Mouse (Mus musculus) erythroblast, embryonic 14.5 days (primary cell): ENCODE data around the gene Lrrc63. TPM values are rescaled to one million over a fixed set of nuclear protein-coding genes. Genes with fewer than 3 reads are reported as not detected.
A peak's percentile ranks its signal among the peaks of the same experiment; 100 is the strongest.

ENCODE experiments used
- H3K27me3 ChIP-seq: 2 replicates; pipeline ENCODE4 v1.6.1; 2012; ENCODE audit warnings: inconsistent platforms; ENCODE audit not compliant: control insufficient read depth
- H3K36me3 ChIP-seq: 2 replicates; pipeline ENCODE4 v1.6.1; 2012; ENCODE audit warnings: mild to moderate bottlenecking, inconsistent platforms; ENCODE audit not compliant: control insufficient read depth
- H3K4me1 ChIP-seq: 2 replicates; pipeline ENCODE4 v1.6.1; 2012; ENCODE audit warnings: inconsistent platforms; ENCODE audit not compliant: control insufficient read depth
- H3K4me3 ChIP-seq: replicated peaks from 2 replicates; pipeline ENCODE3; 2012; ENCODE audit warnings: moderate library complexity, mild to moderate bottlenecking, inconsistent platforms
- H3K9me3 ChIP-seq: 2 replicates; pipeline ENCODE4 v1.6.1; 2012; ENCODE audit warnings: low read length, inconsistent platforms, mixed read lengths; ENCODE audit not compliant: control insufficient read depth
- GATA1 ChIP-seq: IDR thresholded peaks from 2 replicates; pipeline ENCODE4 v1.6.1; 2012; ENCODE audit warnings: low read length, inconsistent platforms, mixed read lengths
- TAL1 ChIP-seq: IDR thresholded peaks from 3 replicates; pipeline ENCODE4 v1.6.1; 2012; ENCODE audit warnings: low read length, inconsistent platforms, mixed read lengths
- polyA plus RNA-seq: library from polyadenylated mRNA; stranded (reverse); fragments of >175 nt; gene quantifications from 2 replicates; pipeline ENCODE4 v1.2.3, GENCODE M21; 2012

Gene Lrrc63
- polyA plus RNA-seq, result not detected in 2 replicates

DNA sequence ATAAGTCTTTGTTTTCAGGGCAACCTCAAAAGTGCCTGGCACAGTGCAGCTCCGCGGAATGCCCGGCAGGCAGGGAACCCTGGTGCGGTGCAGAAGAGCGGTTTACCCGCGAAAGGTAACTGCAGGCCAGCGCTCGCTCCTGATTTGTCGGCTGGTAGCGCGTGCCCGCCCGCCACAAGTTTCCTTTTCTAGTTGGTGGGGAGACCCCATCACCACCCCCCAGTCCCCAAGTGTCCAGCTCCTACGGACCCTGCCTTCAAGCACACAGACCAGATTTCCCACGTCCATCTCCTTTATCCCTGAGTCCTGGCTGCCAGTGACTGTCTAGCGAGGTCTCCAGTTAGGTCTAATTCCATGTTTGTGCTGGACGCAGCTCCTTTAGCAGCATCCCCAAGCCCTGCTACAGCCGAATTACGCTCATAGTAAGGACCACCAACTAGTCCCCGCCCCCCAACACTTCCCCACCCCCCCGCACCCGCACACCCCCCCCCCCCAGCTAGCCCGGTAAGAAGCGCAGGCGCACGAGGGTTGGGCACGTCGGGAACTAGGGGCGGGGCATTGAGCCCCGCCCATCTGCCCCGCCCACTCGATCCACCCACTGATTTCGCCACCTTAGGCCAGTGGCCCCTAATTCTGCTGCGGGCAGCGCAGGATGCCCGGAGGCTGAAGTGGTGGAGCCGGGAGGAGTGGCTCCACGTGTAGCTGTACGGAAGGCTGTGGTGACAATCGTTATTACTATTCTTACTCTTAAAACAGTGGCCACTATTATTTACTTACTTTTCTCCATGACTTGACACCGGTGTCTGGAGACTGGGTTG, at the start of gene Lrrc63, which contains the start of gene Lcp1:
TSS of gene Lrrc63 (minus strand) at position 381 of the 818 bp plus-strand sequence.
TSS of gene Lcp1 (plus strand) at position 601 of the 818 bp plus-strand sequence.
- Histone ChIP-seq H3K36me3 (no peaks in the 10 kb centered on the region), H3K4me3 (peak within 1 kb of the TSS; percentile 66), H3K27me3 (peaks cover 68% of the 10 kb centered on the region), H3K9me3 (no peaks in the 10 kb centered on the region), H3K4me1 (peaks cover 26% of the 10 kb centered on the region)
- no peak for TF ChIP-seq TAL1

DNA sequence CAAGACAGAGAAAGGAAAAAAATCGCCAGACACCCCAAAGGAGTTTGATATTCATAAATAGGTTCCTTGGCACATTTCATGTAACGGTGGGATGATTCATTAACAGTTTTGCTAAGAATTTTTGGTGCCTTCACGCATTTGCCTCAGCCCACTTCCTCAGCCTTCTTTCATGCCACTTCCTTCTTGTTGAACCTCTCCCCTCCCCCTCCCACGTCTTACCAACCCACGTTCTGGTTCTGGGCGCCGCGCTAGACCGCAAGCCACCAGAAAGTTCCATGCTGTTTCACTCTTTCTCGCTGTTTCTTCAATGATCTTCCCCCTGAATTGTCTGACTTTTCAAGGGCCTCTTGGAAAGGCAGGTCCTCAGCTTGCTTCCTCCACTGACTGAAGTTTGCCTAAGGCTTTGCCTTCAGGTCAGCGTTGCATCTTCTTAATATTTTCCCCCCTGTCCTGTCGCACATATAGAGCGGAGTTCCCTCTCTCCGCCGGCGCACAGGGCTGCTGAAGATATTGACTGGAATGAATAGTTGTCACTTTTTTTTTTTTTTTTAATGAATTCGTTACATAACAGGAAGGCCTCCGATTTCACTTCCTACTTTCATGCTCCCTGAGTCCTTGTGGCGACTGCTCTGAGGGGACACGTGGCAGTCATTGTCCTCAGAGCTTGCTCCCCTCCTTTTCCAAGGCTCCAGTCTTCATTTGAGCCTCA, 48.7 kb upstream of the Lrrc63 start:
- Histone ChIP-seq H3K27me3 (no peaks in the 10 kb centered on the region), H3K9me3 (no peaks in the 10 kb centered on the region), H3K4me1 (peaks cover 37% of the 10 kb centered on the region), H3K4me3 (peak overlapping the region; percentile 74), H3K36me3 (no peaks in the 10 kb centered on the region)
- TF ChIP-seq GATA1, result no peak
- no peak for TF ChIP-seq TAL1

DNA sequence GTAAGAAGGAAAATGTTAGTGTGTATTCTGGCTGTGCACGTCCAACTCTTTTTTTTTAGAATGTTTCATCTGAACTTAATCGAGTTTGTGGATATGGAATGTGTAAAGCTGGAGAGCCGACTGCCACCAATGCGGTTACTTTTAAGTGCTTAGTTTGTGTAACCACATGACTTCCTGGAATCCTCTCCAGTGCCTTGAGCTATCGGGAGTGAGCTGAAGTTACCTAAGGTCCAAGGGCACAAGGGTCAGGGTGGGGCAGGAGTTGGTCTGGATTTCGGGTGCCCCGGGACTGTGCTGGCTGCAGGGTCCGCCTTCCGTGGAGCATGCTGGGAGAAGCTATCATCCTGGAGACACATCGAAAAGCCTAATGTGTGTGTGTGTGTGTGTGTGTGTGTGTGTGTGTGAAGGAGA, 48.1 kb upstream of the Lrrc63 start:
- peaks cover 33% of the 10 kb centered on the region for H3K4me1 ChIP-seq
- no peaks in the 10 kb centered on the region for H3K36me3 ChIP-seq
- H3K4me3 ChIP-seq, result peak overlapping the region; percentile 74
- H3K27me3 ChIP-seq, result no peaks in the 10 kb centered on the region
- no peak for TF ChIP-seq TAL1
- TF ChIP-seq GATA1, result no peak
- no peaks in the 10 kb centered on the region for H3K9me3 ChIP-seq

DNA sequence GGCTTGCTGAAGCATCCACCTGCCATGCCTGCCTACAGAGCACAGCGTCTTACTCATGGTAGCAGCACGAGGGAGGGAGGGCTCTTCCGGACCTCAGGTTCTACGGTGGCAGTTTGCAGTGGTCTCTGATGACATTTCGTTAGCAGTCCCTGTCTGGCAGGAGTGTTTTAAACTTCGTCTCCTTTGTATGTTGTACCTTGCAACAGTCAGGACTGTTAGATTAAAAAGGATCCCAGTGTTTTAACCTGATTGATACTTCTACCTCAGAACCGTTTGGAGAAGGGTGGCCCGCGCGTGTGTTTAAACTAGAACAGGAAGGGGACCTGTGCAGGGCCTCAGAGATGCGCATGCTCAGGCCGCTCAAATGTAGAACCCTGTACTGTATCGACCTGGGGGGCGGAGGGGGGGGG, 47.7 kb upstream of the Lrrc63 start:
- H3K4me1 ChIP-seq, result peaks cover 33% of the 10 kb centered on the region

DNA sequence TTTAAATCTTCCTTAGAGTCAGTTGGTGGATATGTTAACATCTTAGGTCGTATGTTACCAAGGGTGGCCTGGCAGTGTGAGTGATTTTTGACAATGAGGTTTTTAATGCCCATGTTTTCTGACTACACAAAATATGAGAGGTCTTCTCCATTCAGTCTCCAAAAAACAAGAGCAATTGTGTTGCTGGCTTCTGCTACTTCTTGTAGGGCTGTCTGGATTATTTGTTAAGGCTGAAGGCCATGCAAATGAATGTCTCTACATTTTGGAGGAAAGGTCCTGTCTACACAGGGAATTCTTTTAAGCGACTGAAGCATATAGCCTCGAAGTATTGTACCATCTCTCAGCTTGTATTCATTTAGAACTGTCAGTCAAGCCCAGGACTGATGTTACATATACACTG, 46.7 kb upstream of the Lrrc63 start:
- H3K4me1 ChIP-seq, result peaks cover 31% of the 10 kb centered on the region
- no peak overlapping the region for H3K4me3 ChIP-seq
- no peaks in the 10 kb centered on the region for H3K36me3 ChIP-seq

More for the DNA sequence above, 47.7 kb upstream of the Lrrc63 start:
- H3K27me3 ChIP-seq, result no peaks in the 10 kb centered on the region
- peak overlapping the region; percentile 74 for H3K4me3 ChIP-seq
- H3K9me3 ChIP-seq, result no peaks in the 10 kb centered on the region
- TF ChIP-seq GATA1 (no peak), TAL1 (no peak)
- H3K36me3 ChIP-seq, result no peaks in the 10 kb centered on the region

DNA sequence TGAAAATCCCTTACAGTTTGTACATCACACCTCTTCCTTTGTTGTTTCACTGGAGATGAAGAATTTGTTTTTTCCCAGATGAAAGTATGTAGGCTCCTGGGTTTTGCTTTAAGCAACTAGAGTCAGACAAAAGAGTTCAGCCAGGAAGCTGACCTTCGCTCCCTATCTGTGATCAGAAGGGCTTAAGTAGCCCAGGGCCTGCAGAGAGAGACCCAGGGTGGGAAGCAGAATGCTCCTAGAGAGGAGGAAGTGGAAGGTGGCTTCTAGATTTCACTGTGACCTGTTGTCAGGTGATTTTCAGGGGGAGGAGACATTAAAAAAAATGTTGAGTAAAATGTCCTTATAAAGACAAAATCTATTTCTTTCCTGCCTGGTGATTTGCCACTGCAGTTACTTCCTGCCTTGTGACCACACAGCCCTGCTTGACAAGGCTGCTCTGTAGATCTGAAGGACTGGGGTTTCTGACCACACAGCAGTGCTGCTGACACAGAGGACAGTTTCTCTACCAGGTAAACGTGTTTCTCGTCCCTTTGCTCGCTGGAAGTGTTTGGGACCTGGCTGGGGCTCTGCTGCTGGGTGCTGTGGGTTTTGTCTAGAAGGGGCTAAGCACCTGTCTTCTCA, 45.9 kb upstream of the Lrrc63 start:
- Histone ChIP-seq H3K27me3 (no peaks in the 10 kb centered on the region; the same call in none of the 2 replicates), H3K36me3 (no peaks in the 10 kb centered on the region), H3K4me1 (peaks cover 31% of the 10 kb centered on the region), H3K4me3 (no peak overlapping the region), H3K9me3 (no peaks in the 10 kb centered on the region)
- no peak for TF ChIP-seq TAL1
- TF ChIP-seq GATA1, result no peak

More for the DNA sequence above, 46.7 kb upstream of the Lrrc63 start:
- no peaks in the 10 kb centered on the region; the same call in 1 of the 2 replicates for H3K27me3 ChIP-seq
- H3K9me3 ChIP-seq, result no peaks in the 10 kb centered on the region
- TF ChIP-seq GATA1 (no peak), TAL1 (no peak)

DNA sequence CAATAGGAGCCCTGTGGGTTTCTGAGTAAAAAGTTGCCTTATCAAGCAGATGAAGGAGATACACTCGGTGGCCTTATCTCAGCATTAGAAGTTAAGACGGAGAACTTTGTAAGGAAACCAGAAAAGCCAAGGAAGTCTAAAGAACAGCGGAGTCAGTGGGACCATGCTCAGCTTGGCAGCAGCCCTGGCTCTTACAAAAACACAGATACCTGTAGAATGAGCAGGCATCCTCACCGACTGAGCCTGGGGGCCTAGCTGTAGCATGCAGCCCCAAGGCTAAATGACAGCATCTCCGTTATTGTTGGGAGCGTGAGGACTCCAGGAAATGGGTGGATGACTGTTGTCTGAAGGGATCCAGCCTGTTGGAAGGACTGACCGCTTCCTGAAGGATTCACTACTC, 45.1 kb upstream of the Lrrc63 start:
- H3K9me3 ChIP-seq, result no peaks in the 10 kb centered on the region
- H3K4me1 ChIP-seq, result peaks cover 31% of the 10 kb centered on the region
- H3K27me3 ChIP-seq, result peaks cover 2% of the 10 kb centered on the region
- no peak overlapping the region for H3K4me3 ChIP-seq
- H3K36me3 ChIP-seq, result no peaks in the 10 kb centered on the region
- TF ChIP-seq TAL1 (no peak), GATA1 (no peak)

DNA sequence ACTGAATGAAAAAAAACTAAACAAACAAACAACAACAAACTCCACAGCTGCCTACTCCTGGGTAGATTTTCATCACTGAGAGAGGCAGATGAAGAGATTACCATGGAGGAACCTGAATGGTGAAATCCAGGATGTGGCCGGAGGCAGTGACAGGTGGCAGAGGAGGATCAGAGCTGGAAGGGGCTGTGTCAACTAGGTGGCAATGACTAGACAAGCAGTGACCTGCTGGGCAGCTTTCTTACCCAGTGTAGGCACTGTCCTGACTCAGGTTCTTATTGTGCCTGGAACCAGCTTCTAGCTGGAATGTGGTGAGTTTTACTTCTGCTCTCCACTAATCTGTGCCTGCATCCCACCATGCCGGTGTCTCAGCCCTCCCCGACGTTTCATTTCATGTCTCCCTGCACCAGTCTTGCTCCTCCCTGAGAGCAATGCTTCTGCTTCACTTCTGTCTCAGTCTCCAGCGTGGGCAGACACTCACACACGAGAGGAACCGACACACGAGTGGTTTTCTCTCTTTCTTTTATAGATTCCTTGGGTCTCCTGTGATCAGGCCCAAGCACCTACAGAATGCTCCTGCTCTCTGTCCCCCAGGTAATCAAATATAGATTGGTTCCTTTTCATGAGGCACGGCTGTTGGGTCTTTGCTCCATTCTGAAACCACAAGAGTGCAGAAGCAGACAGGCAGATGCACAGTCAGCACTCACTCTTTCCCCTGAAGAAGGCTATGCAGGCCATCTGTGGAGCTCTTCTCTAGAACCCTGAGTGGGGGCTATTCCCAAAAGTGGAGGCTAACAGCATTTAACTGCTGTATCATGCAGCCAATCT, 44.3 kb upstream of the Lrrc63 start:
- Histone ChIP-seq H3K27me3 (peaks cover 2% of the 10 kb centered on the region), H3K4me1 (peaks cover 25% of the 10 kb centered on the region), H3K9me3 (no peaks in the 10 kb centered on the region), H3K4me3 (no peak overlapping the region), H3K36me3 (no peaks in the 10 kb centered on the region)
- TF ChIP-seq TAL1, result no peak
- no peak for TF ChIP-seq GATA1

DNA sequence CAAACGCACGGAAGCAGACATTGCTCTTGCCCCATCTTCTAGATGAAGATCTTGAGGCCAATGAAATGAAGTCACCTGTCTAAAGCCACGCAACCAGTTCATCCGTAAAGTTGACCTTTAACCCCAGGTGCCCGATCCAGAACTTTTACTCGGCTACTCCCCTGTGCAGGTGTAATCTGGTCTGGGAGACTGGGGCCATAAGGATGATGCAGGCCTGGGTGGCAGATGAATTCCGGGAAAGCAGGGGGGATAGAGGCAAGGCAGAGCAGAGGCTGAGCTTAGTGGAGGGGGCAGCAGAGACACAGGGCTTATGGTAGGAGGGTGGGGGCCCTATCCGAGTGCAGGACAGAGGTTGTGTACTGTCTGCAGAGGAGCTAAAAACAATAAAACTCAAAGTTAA, 43.6 kb upstream of the Lrrc63 start:
- H3K4me3 ChIP-seq, result no peak overlapping the region
- peaks cover 2% of the 10 kb centered on the region for H3K27me3 ChIP-seq
- no peak for TF ChIP-seq GATA1
- no peak for TF ChIP-seq TAL1
- peaks cover 19% of the 10 kb centered on the region for H3K4me1 ChIP-seq
- H3K9me3 ChIP-seq, result no peaks in the 10 kb centered on the region
- no peaks in the 10 kb centered on the region for H3K36me3 ChIP-seq
